Mouse (Mus musculus): ENCODE measurements around the gene Clec9a.
A peak's percentile ranks its signal among the peaks of the same experiment; 100 is the strongest.

The Clec9a gene

DNA sequence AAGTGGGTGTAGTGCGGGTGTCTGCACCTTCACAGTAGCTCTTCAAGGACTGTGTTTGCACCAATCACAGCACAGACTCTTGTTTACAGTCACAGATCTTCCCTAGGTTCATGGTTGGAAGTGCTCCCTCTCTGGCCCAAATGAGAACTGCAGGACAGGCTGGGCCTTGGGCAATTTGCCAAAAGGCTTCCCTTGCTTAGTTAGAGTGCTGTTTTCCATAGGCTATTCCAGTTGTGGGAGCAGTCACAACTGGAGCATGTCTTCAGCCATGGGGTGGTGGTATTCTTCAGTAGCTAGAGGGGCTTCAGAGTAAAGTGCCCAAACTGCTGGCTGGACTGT, 15.0 kb downstream of the Clec9a start:
- DNase-seq (ENCODE audit: low spot score in 2 of 2), result peak; percentile 59 to 61

DNA sequence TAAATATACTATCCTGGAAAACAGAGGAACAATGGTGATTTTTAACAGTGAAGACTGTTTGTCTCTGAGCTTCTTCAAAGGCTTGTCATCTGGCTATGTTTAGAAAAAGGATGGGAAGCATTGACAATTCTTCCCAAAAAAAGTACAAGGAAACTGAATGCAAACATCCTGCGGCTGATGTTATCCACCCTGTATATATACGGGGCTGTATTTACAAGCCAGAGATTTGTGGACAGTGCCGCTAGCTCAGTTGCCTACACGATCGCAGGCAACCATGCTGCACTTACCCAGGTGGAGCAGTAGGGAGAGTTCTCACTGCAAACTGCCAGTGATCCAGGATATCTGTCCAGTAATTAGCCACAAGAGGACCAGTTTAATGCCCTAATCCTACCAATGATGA, 16.6 kb downstream of the Clec9a start:
- no peak for DNase-seq (ENCODE audit: low spot score in 2 of 2)

DNA sequence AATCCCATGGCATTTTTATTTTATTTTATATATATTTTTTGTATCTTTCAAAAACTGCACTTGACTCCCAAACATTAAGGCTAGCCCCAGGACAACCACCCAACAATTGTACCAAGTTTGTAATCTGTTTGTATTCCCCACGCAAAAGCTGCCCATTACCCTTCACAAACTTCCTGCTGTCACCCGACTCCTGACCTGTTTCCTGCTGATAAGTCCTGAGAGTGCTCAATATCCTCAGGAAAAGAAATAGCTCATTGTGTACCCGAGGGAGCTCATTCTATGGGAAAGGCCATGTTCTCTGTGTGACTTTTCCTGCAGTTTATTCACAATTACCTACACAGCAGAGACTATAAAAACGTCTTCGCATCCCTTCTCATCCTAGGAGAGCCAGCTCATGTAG, 17.1 kb downstream of the Clec9a start:
- no peak for DNase-seq (ENCODE audit: low spot score in 2 of 2)

GRCm38 (mm10) chr6:129427281-129427680, 18.6 kb downstream of the Clec9a start:
- DNase-seq (ENCODE audit: low spot score in 2 of 2), result no peak

- DNase-seq (ENCODE audit: low spot score in 2 of 2), result no peak
Observed at GRCm38 (mm10) chr6:129434239-129434638, 25.6 kb downstream of the Clec9a start.

- DNase-seq (ENCODE audit: low spot score in 2 of 2), result no peak
Observed at GRCm38 (mm10) chr6:129436025-129436424, 27.4 kb downstream of the Clec9a start.

DNA sequence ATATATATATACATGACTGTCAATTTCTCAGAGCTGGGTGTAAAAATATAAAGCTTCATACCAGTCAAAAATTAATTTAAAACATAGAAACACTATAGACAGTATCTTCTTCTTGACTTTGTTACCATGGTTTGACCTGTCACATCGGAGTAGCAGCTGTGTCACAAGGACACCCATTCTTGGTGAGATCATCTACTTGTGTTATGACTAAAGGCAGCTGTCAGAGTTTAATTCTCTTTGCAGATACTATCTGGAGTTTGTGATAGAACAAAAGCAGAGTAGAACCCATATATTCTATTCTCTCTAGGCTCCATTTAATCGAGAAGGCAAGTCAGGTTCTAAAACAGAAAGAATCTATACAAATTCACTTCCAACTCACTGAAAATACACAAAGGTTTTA, 29.4 kb downstream of the Clec9a start:
- DNase-seq (ENCODE audit: low spot score in 2 of 2), result no peak

DNA sequence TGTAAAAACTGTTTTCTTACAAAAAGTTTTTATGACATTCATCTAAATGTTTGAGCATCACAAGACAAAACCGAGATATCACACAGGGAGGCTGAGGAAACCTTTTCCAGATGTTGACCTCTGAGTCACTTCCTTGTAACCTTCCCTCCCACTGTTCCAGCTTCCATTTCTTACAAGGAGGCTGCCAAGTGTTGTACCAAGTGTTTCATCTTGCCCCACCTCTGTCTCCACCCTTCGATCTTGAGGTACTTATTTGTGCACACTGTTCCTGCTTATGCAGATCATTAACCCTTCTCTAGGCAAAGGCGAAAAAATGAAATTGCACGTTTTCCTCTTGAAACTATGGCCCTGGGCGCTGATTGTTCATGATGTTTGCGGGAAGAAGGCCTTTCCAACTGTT, 41.1 kb downstream of the Clec9a start:
- no peak for DNase-seq (ENCODE audit: low spot score in 2 of 2)

- DNase-seq (ENCODE audit: low spot score in 2 of 2), result peak; percentile 18 to 28
Observed at GRCm38 (mm10) chr6:129451411-129452039, 42.9 kb downstream of the Clec9a start, which contains the start of gene Clec1a. Clec1a (minus strand) TSS chr6:129452000.

- no peak for DNase-seq (ENCODE audit: low spot score in 2 of 2)
Observed at GRCm38 (mm10) chr6:129471386-129471785, 62.7 kb downstream of the Clec9a start.

GRCm38 (mm10) chr6:129472627-129473026, 64.0 kb downstream of the Clec9a start:
- no peak for DNase-seq (ENCODE audit: low spot score in 2 of 2)
